Comparison of ENCODE assay signal across 12 mouse cellular contexts in genomic region chr4:83655396-83655795, GRCm38 (mm10).
DNase-seq lines count a peak whose midpoint lies in the region; ATAC-seq and TF ChIP-seq lines count a peak whose summit lies in the region.
"Had no signal": no experiment of that assay in that cellular context is flagged by ENCODE, and none has a peak within 500 bp of the region (broad histone marks: within the 10 kb centered on the region; RNA-seq: fewer than 3 reads in every experiment).

No protein-coding gene starts in this region.

- H3K27me3 ChIP-seq in lung, embryonic 14.5 days (ENCODE audit: insufficient read depth, low read length) = no peaks in the 10 kb centered on the region
- H3K27me3 ChIP-seq in forebrain, embryonic 11.5 days (ENCODE audit: control insufficient read depth, insufficient read depth, low read length) = no peaks in the 10 kb centered on the region
- H3K27me3 ChIP-seq: forebrain, embryonic 13.5 days had no signal

- no peak overlapping the region for H3K4me2 ChIP-seq in lung, embryonic 14.5 days
- H3K4me2 ChIP-seq in forebrain, embryonic 11.5 days (ENCODE audit: low read depth, low read length, severe bottlenecking) = no peak overlapping the region
- H3K4me2 ChIP-seq: forebrain, embryonic 13.5 days had no signal

- DNase-seq in cerebellum, postnatal 10 days = peak; percentile 14 to 20
- no peak for DNase-seq in cerebellum, postnatal 36 days
- DNase-seq in lung, embryonic 14.5 days = peak; percentile 31
- no peak for DNase-seq in lung, postnatal 10 days
- DNase-seq in embryo, embryonic 9.5 days (ENCODE audit: extremely low spot score) = peak; percentile 39
- peak; percentile 55 for DNase-seq in testis, postnatal 10 days (ENCODE audit: low spot score)
- no peak for DNase-seq in forebrain, embryonic 11.5 days (ENCODE audit: low spot score)
- DNase-seq in layer of hippocampus, postnatal 36 days = no peak
- DNase-seq: layer of hippocampus, adult 9-11 months had no signal

- H3K9ac ChIP-seq in lung, embryonic 14.5 days = no peak overlapping the region
- H3K9ac ChIP-seq in forebrain, embryonic 11.5 days (ENCODE audit: low read length) = no peak overlapping the region
- H3K9ac ChIP-seq: forebrain, embryonic 13.5 days had no signal

- TF ChIP-seq CTCF in lung, embryonic 14.5 days (IDR thresholded peaks at IDR 0.05; ENCODE audit: low read depth) = no peak

- H3K9me3 ChIP-seq in lung, embryonic 14.5 days (ENCODE audit: low read depth, low read length) = no peaks in the 10 kb centered on the region
- H3K9me3 ChIP-seq in forebrain, embryonic 11.5 days (ENCODE audit: control insufficient read depth, low read length) = no peaks in the 10 kb centered on the region
- H3K9me3 ChIP-seq: forebrain, embryonic 13.5 days had no signal

- WGBS in lung, embryonic 14.5 days = 22% methylated on average over 6 of the region's 6 CpGs
- 30% methylated on average over 6 of the region's 6 CpGs for WGBS in forebrain, embryonic 11.5 days

- ATAC-seq in lung, embryonic 14.5 days (ENCODE audit: insufficient read depth) = no peak
- ATAC-seq in forebrain, embryonic 11.5 days (replicated peaks; ENCODE audit: low FRiP score) = no peak
- ATAC-seq: activated CD4-positive, CD25-positive, alpha-beta regulatory T cell, adult 4 months; forebrain, embryonic 13.5 days; lung, postnatal 0 days had no signal

- no peaks in the 10 kb centered on the region for H3K4me1 ChIP-seq in lung, embryonic 14.5 days (ENCODE audit: insufficient read depth)
- peaks cover 6% of the 10 kb centered on the region; the same call in 1 of the 2 replicates for H3K4me1 ChIP-seq in forebrain, embryonic 11.5 days (replicated peaks; ENCODE audit: control insufficient read depth, insufficient read depth, low read length)

- no peaks in the 10 kb centered on the region for H3K36me3 ChIP-seq in lung, embryonic 14.5 days (ENCODE audit: insufficient read depth)
- no peaks in the 10 kb centered on the region for H3K36me3 ChIP-seq in forebrain, embryonic 11.5 days (ENCODE audit: control insufficient read depth, insufficient read depth, low read length)

- H3K27ac ChIP-seq in lung, embryonic 14.5 days (ENCODE audit: low read depth) = no peak overlapping the region
- no peak overlapping the region for H3K27ac ChIP-seq in forebrain, embryonic 11.5 days (ENCODE audit: low read depth, low read length)
- H3K27ac ChIP-seq: forebrain, embryonic 13.5 days had no signal

- no peak overlapping the region for H3K4me3 ChIP-seq in lung, embryonic 14.5 days (ENCODE audit: low read depth, low read length)
- no peak overlapping the region for H3K4me3 ChIP-seq in forebrain, embryonic 11.5 days (ENCODE audit: low read depth, low read length)
- H3K4me3 ChIP-seq: forebrain, embryonic 13.5 days had no signal

Comparison
In these comparisons a context has a peak if more than half of its experiments do, and no peak if none do; other contexts are left out.
1. DNase-seq: peak in cerebellum, postnatal 10 days (2 of 2), lung, embryonic 14.5 days (single experiment), embryo, embryonic 9.5 days (single experiment) and testis, postnatal 10 days (single experiment); none in cerebellum, postnatal 36 days (0 of 2), lung, postnatal 10 days (single experiment), forebrain, embryonic 11.5 days (single experiment) and layer of hippocampus, postnatal 36 days (0 of 2).